Mouse (Mus musculus) urinary bladder, postnatal 25 days (tissue): ENCODE measurements at regions not wholly inside any gene's neighbourhood (a gene's known extent, or its start where the extent isn't known, plus 50 kb on each side); places are given as distances from the start of the nearest gene placed in this dataset.
A peak's percentile ranks its signal among the peaks of the same experiment; 100 is the strongest.

Source experiments
- DNase-seq: peaks from one replicate; pipeline ENCODE4 v3.0.0; 2022; ENCODE audit warnings: low spot score

- DNase-seq = no peak
These were observed 185.8 kb upstream of the Zfp507 start for GRCm38 (mm10) chr7:35988449-35989109.

DNA sequence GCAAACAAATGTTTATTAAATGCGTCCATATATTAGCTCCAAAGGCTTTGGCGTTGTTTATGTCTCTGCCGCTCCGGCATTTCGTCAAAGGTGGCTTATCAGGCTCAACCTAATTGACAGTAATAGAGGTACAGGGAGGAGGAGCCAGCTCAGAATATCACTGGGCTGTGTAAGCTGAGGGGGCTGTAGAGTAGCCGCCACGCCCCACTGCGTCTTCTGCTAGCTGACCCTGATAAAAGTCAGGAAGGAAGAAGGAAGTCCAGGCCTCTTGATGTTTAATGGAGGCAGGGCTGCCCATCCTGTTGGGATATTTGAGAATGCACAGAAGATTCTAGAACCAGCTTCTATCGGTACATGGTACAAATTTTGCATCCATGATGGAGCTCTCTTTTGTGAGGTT lies 175.2 kb upstream of the Zfp507 start:
- no peak for DNase-seq

- DNase-seq = no peak
These were observed 155.9 kb upstream of the Zfp507 start for GRCm38 (mm10) chr7:35958731-35959130.

GRCm38 (mm10) chr7:35958052-35958451 lies 155.2 kb upstream of the Zfp507 start:
- no peak for DNase-seq

DNA sequence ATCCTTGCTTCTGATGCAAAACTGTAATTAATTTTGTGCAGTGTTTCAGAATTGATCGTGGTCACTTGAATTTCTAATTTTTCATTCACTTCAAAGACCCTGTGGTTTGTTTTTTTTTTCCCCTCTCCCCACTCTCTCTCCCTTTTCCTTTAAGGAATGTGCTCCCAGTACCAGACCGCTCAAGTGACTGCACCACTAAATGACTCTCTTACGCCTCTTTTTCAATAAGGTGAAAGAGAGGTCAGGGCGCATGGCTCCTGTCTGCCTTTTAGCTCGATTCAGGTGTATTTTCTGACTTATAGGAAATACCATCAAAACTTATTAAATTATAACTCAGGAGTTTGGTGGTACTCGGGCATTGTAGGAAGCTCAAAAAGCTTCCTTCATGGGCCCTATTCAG lies 146.0 kb upstream of the Zfp507 start:
- DNase-seq = no peak

- DNase-seq = no peak
These were observed 145.6 kb upstream of the Zfp507 start for GRCm38 (mm10) chr7:35948389-35948788.

DNA sequence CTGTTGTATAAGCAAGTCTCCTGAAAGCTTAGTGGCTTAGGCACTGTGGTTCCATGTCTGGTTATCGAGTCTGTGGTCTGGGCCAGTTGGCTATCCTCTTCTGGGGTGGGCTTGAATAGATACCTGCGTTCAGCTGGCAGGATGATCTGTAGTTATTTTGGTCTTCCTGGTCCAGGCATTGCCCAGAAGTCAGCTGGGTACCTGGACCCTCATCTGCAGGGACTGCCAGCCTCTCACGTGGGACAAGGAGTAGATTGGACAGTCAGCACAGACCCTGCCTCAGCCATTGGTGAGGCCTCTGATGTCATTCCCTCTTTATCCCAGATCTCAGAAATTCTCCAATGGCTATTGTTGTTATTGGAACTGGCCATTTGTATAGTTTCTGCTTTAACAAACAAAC lies 138.3 kb upstream of the Zfp507 start:
- no peak for DNase-seq

DNA sequence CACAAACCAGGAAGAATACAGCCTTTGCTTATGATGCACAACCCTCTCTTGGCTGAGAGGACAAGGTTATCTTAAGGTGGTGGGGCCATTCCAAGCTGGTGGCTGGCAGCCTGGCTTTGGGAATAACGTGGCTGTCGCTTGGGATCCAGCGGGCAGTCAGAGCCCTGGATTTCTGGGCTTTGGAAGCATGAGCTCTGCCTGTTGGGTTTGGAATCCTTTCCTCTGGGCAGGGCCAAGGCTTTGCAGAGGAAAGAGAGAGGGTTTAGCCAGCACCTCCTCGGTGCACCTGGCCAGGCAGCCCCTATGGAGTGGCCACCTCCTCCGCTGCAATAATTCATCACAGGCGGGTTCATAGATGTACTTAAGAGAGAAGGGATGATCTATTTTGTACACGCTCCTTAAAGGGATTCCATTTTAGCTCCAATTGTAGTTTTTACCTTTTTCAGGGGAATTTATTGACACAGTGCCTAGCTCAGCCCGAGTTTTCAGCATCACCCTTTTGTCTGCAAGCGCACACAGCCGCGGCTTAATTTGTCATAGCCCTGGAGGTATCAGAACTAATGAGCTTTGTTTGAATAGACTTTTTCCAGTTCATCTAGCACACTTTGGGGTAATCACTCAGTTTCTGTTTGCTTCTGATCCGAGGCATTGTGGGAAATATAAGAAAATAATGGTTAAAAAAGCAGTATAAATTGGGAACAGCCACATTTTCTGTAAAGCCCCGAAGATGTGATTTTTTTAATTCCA lies 135.5 kb upstream of the Zfp507 start:
- DNase-seq = no peak

GRCm38 (mm10) chr7:35926749-35927148 lies 123.9 kb upstream of the Zfp507 start:
- DNase-seq = no peak

DNA sequence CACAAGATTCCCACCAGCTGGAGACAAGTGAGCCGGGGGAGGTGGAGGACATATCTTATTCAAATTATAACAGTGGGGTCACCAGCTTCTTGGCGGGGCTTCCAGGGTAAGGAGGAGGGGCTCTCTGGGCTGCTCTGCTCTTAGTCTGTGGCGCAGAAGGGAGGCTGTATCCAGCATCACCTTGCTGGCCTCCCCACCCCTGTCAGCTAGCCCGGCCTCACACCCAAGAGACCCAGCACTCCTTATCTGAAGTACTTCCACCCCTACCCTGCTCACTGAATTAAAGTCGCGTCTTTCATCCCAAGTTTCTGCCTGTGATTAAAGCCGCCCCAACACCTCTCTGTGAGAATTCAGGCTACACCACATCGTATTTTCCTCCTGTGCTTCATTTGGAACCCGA lies 119.8 kb upstream of the Zfp507 start:
- DNase-seq = no peak

DNA sequence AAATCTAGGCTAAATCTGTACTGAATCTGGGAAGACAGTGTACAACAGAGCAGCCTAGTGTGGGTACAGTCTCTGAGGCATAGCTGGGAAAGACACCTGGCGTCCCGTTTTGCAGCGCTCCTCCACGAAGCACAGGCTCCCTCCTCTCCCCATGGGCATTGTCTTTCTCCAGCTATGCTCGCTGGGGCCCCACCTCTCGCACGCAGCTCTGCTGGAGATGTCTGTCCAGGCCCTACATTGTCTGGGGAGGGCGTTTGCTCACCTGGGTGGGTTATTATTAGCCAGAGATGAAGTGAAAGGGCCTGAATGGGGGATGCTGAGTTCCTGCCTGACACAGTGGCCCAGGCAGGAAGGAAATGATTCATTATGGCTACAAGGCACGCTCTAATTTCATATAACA lies 118.1 kb upstream of the Zfp507 start:
- no peak for DNase-seq

GRCm38 (mm10) chr7:35920194-35920609 lies 117.4 kb upstream of the Zfp507 start:
- peak; percentile 6 for DNase-seq

GRCm38 (mm10) chr7:35910109-35910706 lies 107.4 kb upstream of the Zfp507 start:
- no peak for DNase-seq

- DNase-seq = peak; percentile 77
These were observed 99.2 kb upstream of the Zfp507 start for GRCm38 (mm10) chr7:35901942-35902381.

GRCm38 (mm10) chr7:35898701-35899445 lies 96.1 kb upstream of the Zfp507 start:
- DNase-seq = no peak

- no peak for DNase-seq
These were observed 90.5 kb upstream of the Zfp507 start for GRCm38 (mm10) chr7:35893292-35893691.

- no peak for DNase-seq
These were observed 83.2 kb upstream of the Zfp507 start for GRCm38 (mm10) chr7:35886051-35886450.

DNA sequence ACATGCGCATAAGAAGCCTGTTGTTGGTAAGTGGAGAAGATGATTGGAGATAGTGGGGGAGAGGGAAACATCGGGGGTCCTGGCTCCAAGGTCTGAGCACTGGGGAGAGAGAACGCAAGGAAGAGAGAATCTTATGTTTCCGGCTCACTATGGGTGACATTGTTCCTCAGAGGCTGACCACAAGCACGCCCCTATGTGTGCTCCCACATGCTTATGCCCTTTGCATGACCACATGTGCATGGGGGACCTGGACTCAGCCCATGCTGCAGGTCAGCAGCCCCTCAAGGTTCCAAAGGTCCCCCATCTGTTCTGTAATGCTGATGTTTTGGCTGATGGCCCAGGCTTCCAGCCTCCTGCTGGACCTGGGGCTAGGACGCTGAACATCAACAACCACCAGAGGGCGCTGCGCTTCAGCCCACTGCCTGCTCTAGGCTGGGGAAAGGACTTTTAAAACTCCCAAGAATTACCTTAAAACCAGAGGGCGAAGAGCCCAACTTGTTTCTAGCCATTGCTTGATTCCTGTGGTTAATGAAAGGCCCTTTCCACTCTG lies 77.0 kb upstream of the Zfp507 start:
- peak; percentile 78 for DNase-seq

GRCm38 (mm10) chr7:35878164-35878563 lies 75.4 kb upstream of the Zfp507 start:
- DNase-seq = no peak

- DNase-seq = no peak
These were observed 58.2 kb upstream of the Zfp507 start for GRCm38 (mm10) chr7:35861049-35861448.

DNA sequence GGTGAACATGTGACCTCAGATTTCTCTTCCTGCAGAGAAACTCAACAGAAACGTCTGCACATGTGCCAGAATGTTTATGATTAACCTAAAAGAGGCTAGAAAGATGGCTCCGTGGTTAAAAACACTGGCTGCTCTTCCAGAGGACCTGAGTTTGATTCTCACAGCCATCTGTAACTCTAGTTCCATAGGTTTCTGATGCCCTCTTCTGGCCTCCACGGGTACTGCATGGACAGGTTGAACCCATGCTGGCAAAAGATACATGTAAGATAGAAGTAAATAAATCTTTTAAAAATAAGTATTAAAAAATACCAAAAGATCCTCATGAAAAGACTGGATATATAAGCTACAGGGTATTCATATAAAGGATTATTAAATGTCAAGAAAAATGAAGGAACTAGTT lies 56.8 kb upstream of the Zfp507 start:
- peak; percentile 37 for DNase-seq

DNA sequence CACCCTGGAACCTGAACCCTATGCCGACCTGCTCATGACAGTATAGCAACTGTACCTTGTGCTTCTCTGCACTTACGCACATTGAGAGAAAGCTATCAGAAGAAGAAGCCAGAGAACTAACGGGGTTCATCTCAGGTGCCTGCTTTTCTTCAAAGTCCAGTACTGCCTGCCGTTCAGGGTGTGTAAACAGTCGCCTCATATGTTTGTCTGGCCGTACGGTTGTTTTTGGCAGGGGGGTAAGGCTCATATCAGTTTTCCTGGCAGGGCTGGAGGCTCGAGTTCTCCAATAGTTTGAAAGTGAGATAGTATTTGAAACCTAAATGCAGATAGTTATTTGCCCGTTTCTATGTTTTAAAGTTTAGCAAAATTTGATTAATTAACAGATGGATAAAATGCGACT lies 54.9 kb upstream of the Zfp507 start:
- DNase-seq = no peak
